Mouse (Mus musculus): ENCODE results near the gene Olfr1535.

- TF ChIP-seq POLR2A (IDR thresholded peaks at IDR 0.05; ENCODE audit: insufficient read length, low read depth) (peak; percentile 74), MYOG (IDR thresholded peaks at IDR 0.05; ENCODE audit: control insufficient read depth in 1 of 3, insufficient read depth in 1 of 3, insufficient read length in 2 of 3, low read depth in 2 of 3) (peak in 1 of 3 experiments; percentile 44), TCF12 (IDR thresholded peaks at IDR 0.05; ENCODE audit: insufficient read depth, poor library complexity, severe bottlenecking) (no peak), MAX (IDR thresholded peaks at IDR 0.05; ENCODE audit: low read depth) (no peak), E2F4 (IDR thresholded peaks at IDR 0.05; ENCODE audit: insufficient read depth) (no peak), USF1 (IDR thresholded peaks at IDR 0.05; ENCODE audit: low read depth) (no peak), POLR2AphosphoS2 (IDR thresholded peaks at IDR 0.05; ENCODE audit: insufficient read length, low read depth) (peak; percentile 74)
Measured at GRCm38 (mm10) chr13:21506221-21506649, 53.5 kb downstream of the Olfr1535 start.

Measured in myocyte (in vitro differentiated cells).